Mouse (Mus musculus) MEL (cell line): ENCODE results near the gene Cct7. TPM values are rescaled to one million over a fixed set of nuclear protein-coding genes. Genes with fewer than 3 reads are reported as not detected.

Source experiments
- DNase-seq: peaks from one replicate; pipeline ENCODE4 v3.0.0; 2011; ENCODE audit warnings: low read depth, low spot score
- H3K27ac ChIP-seq: 2 replicates; pipeline ENCODE4 v1.5.1; 2012; ENCODE audit warnings: low read depth, mild to moderate bottlenecking, control low read depth, low read length, moderate library complexity; ENCODE audit not compliant: control insufficient read depth
- H3K27me3 ChIP-seq, 2 experiments: fragments of 150-350 bp in 1 of 2; sonication (generic) in 1 of 2; 2 replicates each; pipeline ENCODE4 v1.6.1; 2012; ENCODE audit warnings: low read length in 2 of 2, mild to moderate bottlenecking in 2 of 2, improper control_type of control experiment in 1 of 2, moderate library complexity in 1 of 2; ENCODE audit not compliant: insufficient read depth in 2 of 2, control insufficient read depth in 1 of 2
- H3K36me3 ChIP-seq, 2 experiments: 2 replicates each; pipeline ENCODE4 v1.6.1; 2012 to 2014; ENCODE audit warnings: low read length in 2 of 2, improper control_type of control experiment in 1 of 2, inconsistent platforms in 1 of 2, mild to moderate bottlenecking in 1 of 2; ENCODE audit not compliant: insufficient read depth in 2 of 2, control insufficient read depth in 1 of 2
- H3K4me1 ChIP-seq, 2 experiments: fragments of 150-350 bp in 1 of 2; sonication (generic) in 1 of 2; 2 replicates each; pipeline ENCODE4 v1.6.1; 2012; ENCODE audit warnings: low read length in 2 of 2, improper control_type of control experiment in 1 of 2, mild to moderate bottlenecking in 1 of 2; ENCODE audit not compliant: insufficient read depth in 2 of 2, control insufficient read depth in 1 of 2
- H3K4me3 ChIP-seq, 2 experiments: fragments of 150-350 bp in 1 of 2; sonication (generic) in 1 of 2; 2 replicates each; pipeline ENCODE4 v1.5.1; 2012; ENCODE audit warnings: low read depth in 2 of 2, low read length in 2 of 2, mild to moderate bottlenecking in 2 of 2, moderate library complexity in 2 of 2, control low read depth in 1 of 2, improper control_type of control experiment in 1 of 2; ENCODE audit not compliant: control insufficient read depth in 1 of 2, insufficient read depth in 1 of 2
- H3K79me2 ChIP-seq: 2 replicates; pipeline ENCODE4 v1.6.1; 2012; ENCODE audit warnings: mild to moderate bottlenecking, low read length, moderate library complexity; ENCODE audit not compliant: control insufficient read depth, poor library complexity, insufficient read depth
- H3K9ac ChIP-seq: 2 replicates; pipeline ENCODE4 v1.6.1; 2012; ENCODE audit warnings: low read depth, mild to moderate bottlenecking, control low read depth, low read length, moderate library complexity; ENCODE audit not compliant: control insufficient read depth, poor library complexity, severe bottlenecking
- H3K9me3 ChIP-seq: fragments of 150-350 bp; sonication (generic); replicated peaks from 2 replicates; pipeline ENCODE4 v1.6.1; 2012; ENCODE audit warnings: mild to moderate bottlenecking, low read length, improper control_type of control experiment, moderate library complexity; ENCODE audit not compliant: insufficient read depth
- BHLHE40 ChIP-seq: IDR thresholded peaks from 2 replicates; pipeline ENCODE4 v1.6.1; 2012; ENCODE audit warnings: low read depth, mild to moderate bottlenecking, inconsistent platforms, low read length, improper control_type of control experiment, borderline replicate concordance
- CHD2 ChIP-seq: IDR thresholded peaks from 2 replicates; pipeline ENCODE4 v1.6.1; 2011; ENCODE audit warnings: low read length, improper control_type of control experiment
- ELF1 ChIP-seq: IDR thresholded peaks from 2 replicates; pipeline ENCODE4 v1.6.1; 2014; ENCODE audit warnings: low read depth, mild to moderate bottlenecking, inconsistent platforms, low read length, improper control_type of control experiment, moderate library complexity
- EP300 ChIP-seq, 2 experiments: IDR thresholded peaks; 2 replicates each; pipeline ENCODE4 v1.6.1; 2011; ENCODE audit warnings: improper control_type of control experiment in 2 of 2, low read length in 2 of 2, low read depth in 1 of 2, mild to moderate bottlenecking in 1 of 2
- GABPA ChIP-seq: IDR thresholded peaks from 2 replicates; pipeline ENCODE4 v1.6.1; 2012; ENCODE audit warnings: low read depth, mild to moderate bottlenecking, inconsistent platforms, low read length, improper control_type of control experiment, moderate library complexity
- HCFC1 ChIP-seq: IDR thresholded peaks from 2 replicates; pipeline ENCODE4 v1.6.1; 2012; ENCODE audit warnings: low read depth, mild to moderate bottlenecking, inconsistent platforms, low read length, improper control_type of control experiment, moderate library complexity
- JUND ChIP-seq: IDR thresholded peaks from 2 replicates; pipeline ENCODE4 v1.6.1; 2011; ENCODE audit warnings: low read depth, mild to moderate bottlenecking, improper control_type of control experiment, low read length
- KAT2A ChIP-seq: conservative IDR thresholded peaks from 2 replicates; pipeline ENCODE4 v1.6.1; 2012; ENCODE audit warnings: low read depth, low read length, improper control_type of control experiment, inconsistent platforms
- MAFK ChIP-seq: IDR thresholded peaks from 2 replicates; pipeline ENCODE4 v1.6.1; 2011; ENCODE audit warnings: low read depth, mild to moderate bottlenecking, low read length, improper control_type of control experiment, borderline replicate concordance
- MAX ChIP-seq: IDR thresholded peaks from 2 replicates; pipeline ENCODE4 v1.6.1; 2011; ENCODE audit warnings: low read length, improper control_type of control experiment
- MEF2A ChIP-seq: IDR thresholded peaks from 2 replicates; pipeline ENCODE4 v1.6.1; 2014; ENCODE audit warnings: low read depth, mild to moderate bottlenecking, inconsistent platforms, low read length, improper control_type of control experiment; ENCODE audit not compliant: poor library complexity, insufficient replicate concordance, severe bottlenecking; ENCODE audit errors: extremely low read depth
- MXI1 ChIP-seq: IDR thresholded peaks from 2 replicates; pipeline ENCODE4 v1.6.1; 2011; ENCODE audit warnings: mild to moderate bottlenecking, low read depth, low read length, improper control_type of control experiment
- MYB ChIP-seq: IDR thresholded peaks from 2 replicates; pipeline ENCODE4 v1.6.1; 2011; ENCODE audit warnings: mild to moderate bottlenecking, low read depth, low read length, improper control_type of control experiment
- MYC ChIP-seq: IDR thresholded peaks from 2 replicates; pipeline ENCODE4 v1.6.1; 2011; ENCODE audit warnings: low read depth, mild to moderate bottlenecking, low read length, improper control_type of control experiment, moderate library complexity
- NELFE ChIP-seq: IDR thresholded peaks from 2 replicates; pipeline ENCODE4 v1.6.1; 2011; ENCODE audit warnings: low read depth, low read length, improper control_type of control experiment
- RCOR1 ChIP-seq: IDR thresholded peaks from 2 replicates; pipeline ENCODE4 v1.6.1; 2012; ENCODE audit warnings: low read depth, mild to moderate bottlenecking, inconsistent platforms, low read length, improper control_type of control experiment
- SIN3A ChIP-seq: IDR thresholded peaks from 2 replicates; pipeline ENCODE4 v1.6.1; 2012; ENCODE audit warnings: low read length, improper control_type of control experiment, inconsistent platforms
- SMC3 ChIP-seq: IDR thresholded peaks from 2 replicates; pipeline ENCODE4 v1.6.1; 2011; ENCODE audit warnings: low read depth, low read length, improper control_type of control experiment
- TBP ChIP-seq: IDR thresholded peaks from 2 replicates; pipeline ENCODE4 v1.8.0; 2011; ENCODE audit warnings: low read depth, low read length, improper control_type of control experiment
- TCF12 ChIP-seq: IDR thresholded peaks from 2 replicates; pipeline ENCODE4 v1.6.1; 2014; ENCODE audit warnings: low read depth, mild to moderate bottlenecking, inconsistent platforms, low read length, improper control_type of control experiment, moderate library complexity
- UBTF ChIP-seq: IDR thresholded peaks from 2 replicates; pipeline ENCODE4 v1.6.1; 2012; ENCODE audit warnings: low read depth, mild to moderate bottlenecking, inconsistent platforms, low read length, improper control_type of control experiment, moderate library complexity, borderline replicate concordance; ENCODE audit not compliant: insufficient read depth
- USF1 ChIP-seq: IDR thresholded peaks from 2 replicates; pipeline ENCODE4 v1.6.1; 2014; ENCODE audit warnings: low read depth, mild to moderate bottlenecking, inconsistent platforms, low read length, improper control_type of control experiment, moderate library complexity
- USF2 ChIP-seq, 2 experiments: IDR thresholded peaks; 2 replicates each; pipeline ENCODE4 v1.6.1; 2011 to 2012; ENCODE audit warnings: improper control_type of control experiment in 2 of 2, low read length in 2 of 2, borderline replicate concordance in 1 of 2, inconsistent platforms in 1 of 2, low read depth in 1 of 2, mild to moderate bottlenecking in 1 of 2; ENCODE audit not compliant: insufficient read depth in 1 of 2
- ZC3H11A ChIP-seq: IDR thresholded peaks from 2 replicates; pipeline ENCODE4 v1.6.1; 2012; ENCODE audit warnings: low read depth, mild to moderate bottlenecking, inconsistent platforms, low read length, improper control_type of control experiment
- ZKSCAN1 ChIP-seq: IDR thresholded peaks from 2 replicates; pipeline ENCODE4 v1.6.1; 2012; ENCODE audit warnings: low read depth, mild to moderate bottlenecking, inconsistent platforms, low read length, improper control_type of control experiment, moderate library complexity
- ZMIZ1 ChIP-seq: IDR thresholded peaks from 2 replicates; pipeline ENCODE4 v1.6.1; 2012; ENCODE audit warnings: low read depth, mild to moderate bottlenecking, inconsistent platforms, low read length, improper control_type of control experiment, moderate library complexity
- ZNF384 ChIP-seq: IDR thresholded peaks from 2 replicates; pipeline ENCODE4 v1.6.1; 2012; ENCODE audit warnings: low read depth, mild to moderate bottlenecking, inconsistent platforms, low read length, improper control_type of control experiment
- polyA plus RNA-seq, 2 experiments: library from polyadenylated mRNA; stranded (reverse) in 1 of 2; unstranded in 1 of 2; fragments of >175 nt in 1 of 2; fragments of >200 nt in 1 of 2; gene quantifications; 2 replicates each; pipeline versions ENCODE4 v1.2.1 to v1.2.4; 2012; ENCODE audit warnings: low replicate concordance in 2 of 2, low read depth in 1 of 2; ENCODE audit not compliant: insufficient read length in 2 of 2, insufficient read depth in 1 of 2, missing spikeins in 1 of 2
- total RNA-seq: library from RNA; depleted of rRNA; stranded (reverse); fragments of 300-350 nt; gene quantifications from 2 replicates; pipeline ENCODE4 v1.2.3, GENCODE M21; 2012

The Cct7 gene
- total and polyA plus RNA-seq, 3 experiments, result 222 to 660 (median 660) TPM

DNA sequence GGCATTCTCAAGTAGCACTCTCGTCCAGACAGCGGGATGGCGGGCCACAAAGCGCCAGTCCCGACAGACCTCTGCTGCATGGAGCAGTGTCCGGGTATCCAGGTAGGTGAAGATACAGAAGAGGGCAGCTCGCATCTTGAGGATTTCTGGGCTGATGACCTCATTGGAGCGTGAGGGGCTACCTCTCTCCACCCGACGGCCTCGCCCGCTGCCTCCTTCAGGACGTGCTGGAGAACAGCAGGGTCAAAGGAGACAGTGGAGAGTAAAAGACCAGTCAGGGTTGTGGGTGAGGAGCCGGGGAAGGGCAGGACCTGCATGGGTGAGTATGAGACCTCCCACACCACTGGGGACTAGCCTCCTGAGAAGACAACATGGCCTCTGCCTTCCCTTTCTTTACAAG, 27.1 kb downstream of the Cct7 start:
- Histone ChIP-seq H3K9me3 (no peaks in the 10 kb centered on the region), H3K4me3 (no peak overlapping the region), H3K27ac (no peak overlapping the region), H3K4me1 (no peaks in the 10 kb centered on the region), H3K36me3 (no peaks in the 10 kb centered on the region)
- no peak for TF ChIP-seq TBP
- no peak for TF ChIP-seq JUND
- no peak for TF ChIP-seq UBTF
- no peak for TF ChIP-seq MXI1
- TF ChIP-seq RCOR1, result no peak
- no peak for TF ChIP-seq MYB
- no peak for TF ChIP-seq MAX
- TF ChIP-seq ELF1, result no peak
- no peak for TF ChIP-seq KAT2A
- no peak for TF ChIP-seq MEF2A
- no peak for TF ChIP-seq BHLHE40
- TF ChIP-seq USF2 (IDR thresholded peaks at IDR 0.05; ENCODE audit: borderline replicate concordance in 1 of 2, insufficient read depth in 1 of 2, low read depth in 1 of 2, low read length in 2 of 2), result no peak
- TF ChIP-seq SIN3A, result no peak
- TF ChIP-seq ZMIZ1, result no peak
- no peak for TF ChIP-seq ZC3H11A
- TF ChIP-seq GABPA, result no peak
- no peak for TF ChIP-seq USF1
- TF ChIP-seq SMC3, result no peak
- TF ChIP-seq, all 39 proteins: peak for 0
- H3K79me2 ChIP-seq, result no peaks in the 10 kb centered on the region
- no peak for DNase-seq
- no peaks in the 10 kb centered on the region for H3K27me3 ChIP-seq
- no peak overlapping the region for H3K9ac ChIP-seq

DNA sequence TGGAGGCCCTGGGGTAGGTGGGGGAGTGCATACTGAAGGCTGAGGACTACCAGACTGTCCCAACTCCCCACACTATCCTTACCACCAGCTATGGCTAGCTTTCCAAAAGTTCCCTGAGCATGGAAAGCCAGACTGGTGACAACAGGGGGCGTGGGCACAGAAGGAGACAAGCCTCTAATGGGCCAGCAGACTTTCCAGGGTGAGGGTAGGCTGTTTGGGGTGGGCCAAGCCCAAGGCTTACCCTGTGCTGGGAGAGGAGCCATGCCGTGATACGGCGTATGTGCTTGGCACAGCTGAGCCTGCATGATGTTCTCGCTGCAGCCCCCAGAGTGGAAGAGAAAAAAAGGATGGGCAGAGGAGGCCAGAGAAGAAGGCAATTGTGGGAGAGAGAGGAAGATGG, 28.7 kb downstream of the Cct7 start:
- TF ChIP-seq EP300 (IDR thresholded peaks at IDR 0.05; ENCODE audit: low read depth in 1 of 2, low read length in 2 of 2) (no peak), UBTF (no peak), MYB (no peak), MYC (no peak), MXI1 (no peak), CHD2 (no peak), USF1 (no peak), KAT2A (no peak), HCFC1 (no peak), ZNF384 (no peak), JUND (no peak), SIN3A (no peak), TCF12 (no peak), SMC3 (no peak), GABPA (no peak), NELFE (no peak), MAFK (no peak), TBP (no peak), ZKSCAN1 (no peak)
- H3K27me3 ChIP-seq, result no peaks in the 10 kb centered on the region
- no peaks in the 10 kb centered on the region for H3K9me3 ChIP-seq

More for the DNA sequence above, 28.7 kb downstream of the Cct7 start:
- Histone ChIP-seq H3K4me3 (no peak overlapping the region), H3K27ac (no peak overlapping the region), H3K9ac (no peak overlapping the region), H3K79me2 (no peaks in the 10 kb centered on the region), H3K4me1 (no peaks in the 10 kb centered on the region), H3K36me3 (no peaks in the 10 kb centered on the region)
- no peak for DNase-seq
